Mouse (Mus musculus): Measurements from ENCODE around the gene Dock1.

DNA sequence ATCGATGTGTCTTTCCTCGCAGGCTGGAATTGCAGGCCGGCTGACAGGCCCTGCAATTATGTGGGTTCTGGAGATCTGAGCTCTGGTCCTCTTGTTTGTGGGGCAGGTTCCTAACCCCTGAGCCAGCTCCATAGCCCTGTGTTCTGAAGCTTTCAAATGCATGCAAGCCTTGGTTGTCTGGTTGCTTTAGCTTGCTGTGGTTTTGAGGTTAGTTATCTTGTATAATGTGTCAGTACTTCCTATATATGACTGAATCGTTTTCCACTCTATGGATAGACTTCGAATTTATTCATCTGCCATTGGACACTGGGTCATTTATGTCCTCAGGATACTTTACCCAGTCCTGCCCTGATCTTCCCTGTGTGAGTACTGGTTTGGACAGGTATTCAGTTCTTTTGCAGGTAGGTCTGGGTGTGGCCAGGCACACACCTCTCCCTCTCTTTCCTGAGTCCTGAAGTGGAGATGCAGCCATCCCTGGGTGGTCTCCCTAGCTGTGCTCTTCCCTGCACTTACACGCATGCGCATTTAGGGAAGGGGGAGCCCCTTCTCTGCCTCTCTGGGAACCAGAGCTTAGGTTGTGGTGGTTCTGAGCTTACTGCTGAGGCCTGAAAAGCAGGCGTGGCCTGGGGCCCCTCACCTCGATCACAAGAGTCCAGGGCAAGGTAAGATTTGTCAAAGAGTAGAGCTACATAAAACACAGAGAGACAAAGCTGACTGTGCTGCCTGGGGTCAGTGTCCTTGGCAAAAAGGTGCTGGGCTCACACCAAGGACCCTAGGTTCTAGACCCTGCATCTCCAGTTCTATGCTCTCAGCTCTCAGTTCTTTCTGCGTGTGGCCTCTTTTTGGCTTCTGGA is 25.9 kb downstream of the Dock1 start:
- no peak for TF ChIP-seq CTCF (conservative IDR thresholded peaks at IDR 0.05 in 1 of 2, IDR thresholded peaks at IDR 0.05 in 1 of 2; ENCODE audit: low read depth in 2 of 2, low read length in 2 of 2)
- no peak for TF ChIP-seq RAD21 (IDR thresholded peaks at IDR 0.05; ENCODE audit: low read depth, low read length)
- no peak for TF ChIP-seq JUN (IDR thresholded peaks at IDR 0.05; ENCODE audit: insufficient read depth, low read depth, low read length)
- no peak for TF ChIP-seq POLR2A (IDR thresholded peaks at IDR 0.05; ENCODE audit: low read depth, low read length)
- TF ChIP-seq EP300 (IDR thresholded peaks at IDR 0.05; ENCODE audit: low read length), result no peak
- TF ChIP-seq MAZ (IDR thresholded peaks at IDR 0.05; ENCODE audit: low read depth, low read length), result no peak
- TF ChIP-seq CHD2 (IDR thresholded peaks at IDR 0.05; ENCODE audit: low read length), result no peak
- no peak for TF ChIP-seq ELF1 (IDR thresholded peaks at IDR 0.05; ENCODE audit: low read depth, low read length)
- TF ChIP-seq E2F4 (IDR thresholded peaks at IDR 0.05; ENCODE audit: insufficient replicate concordance, low read depth, low read length), result no peak
- TF ChIP-seq USF2 (conservative IDR thresholded peaks at IDR 0.05; ENCODE audit: low read depth, low read length), result no peak
- no peak for TF ChIP-seq BHLHE40 (IDR thresholded peaks at IDR 0.05; ENCODE audit: low read depth, low read length)
- no peak for TF ChIP-seq TCF12 (IDR thresholded peaks at IDR 0.05; ENCODE audit: low read depth, low read length)

All from CH12.LX (cell line).